29 mouse cellular contexts compared by ENCODE assay signal in genomic region chr9:73059224-73059623, GRCm38 (mm10). TPM values are rescaled to one million over a fixed set of nuclear protein-coding genes. Genes with fewer than 3 reads are reported as not detected.
A peak's percentile ranks its signal among the peaks of the same experiment; 100 is the strongest.
DNase-seq lines count a peak whose midpoint lies in the region; ATAC-seq lines count a peak whose summit lies in the region.
"Had no signal": no experiment of that assay in that cellular context is flagged by ENCODE, and none has a peak within 500 bp of the region (broad histone marks: within the 10 kb centered on the region; RNA-seq: fewer than 3 reads in every experiment).

No protein-coding gene starts in this region.

- H3K36me3 ChIP-seq in midbrain, embryonic 14.5 days (ENCODE audit: control insufficient read depth, insufficient read depth, low read length): no peaks in the 10 kb centered on the region
- H3K36me3 ChIP-seq in kidney, embryonic 15.5 days: no peaks in the 10 kb centered on the region

- no peak overlapping the region for H3K4me2 ChIP-seq in midbrain, embryonic 14.5 days (ENCODE audit: low read length)
- no peak overlapping the region for H3K4me2 ChIP-seq in kidney, embryonic 15.5 days

- no peaks in the 10 kb centered on the region for H3K9me3 ChIP-seq in midbrain, embryonic 14.5 days (ENCODE audit: control insufficient read depth, low read length)
- H3K9me3 ChIP-seq in kidney, embryonic 15.5 days (replicated peaks): no peaks in the 10 kb centered on the region
- H3K9me3 ChIP-seq: G1E had no signal

- no peaks in the 10 kb centered on the region for H3K27me3 ChIP-seq in midbrain, embryonic 14.5 days (ENCODE audit: control insufficient read depth, insufficient read depth, low read length)
- H3K27me3 ChIP-seq in kidney, embryonic 15.5 days: no peaks in the 10 kb centered on the region
- H3K27me3 ChIP-seq: CH12.LX, Patski had no signal

- no peak overlapping the region for H3K4me3 ChIP-seq in midbrain, embryonic 14.5 days (replicated peaks; ENCODE audit: low read depth, low read length)
- H3K4me3 ChIP-seq in kidney, embryonic 15.5 days (replicated peaks): no peak overlapping the region

- no peak overlapping the region for H3K27ac ChIP-seq in midbrain, embryonic 14.5 days (replicated peaks; ENCODE audit: low read depth, low read length)
- H3K27ac ChIP-seq in kidney, embryonic 15.5 days: no peak overlapping the region

- H3K9ac ChIP-seq in midbrain, embryonic 14.5 days (replicated peaks; ENCODE audit: low read length): no peak overlapping the region
- H3K9ac ChIP-seq in kidney, embryonic 15.5 days: no peak overlapping the region

- 86% methylated on average over 4 of the region's 4 CpGs for WGBS in midbrain, embryonic 14.5 days
- 85% methylated on average over 4 of the region's 4 CpGs for WGBS in kidney, embryonic 15.5 days

- no peaks in the 10 kb centered on the region for H3K4me1 ChIP-seq in midbrain, embryonic 14.5 days (ENCODE audit: control insufficient read depth, insufficient read depth, low read length)
- H3K4me1 ChIP-seq in kidney, embryonic 15.5 days: peaks cover 9% of the 10 kb centered on the region

- ATAC-seq in granulocyte monocyte progenitor cell, adult 5-6 weeks (replicated peaks; ENCODE audit: poor library complexity, severe bottlenecking): peak; percentile 64
- peak; percentile 78 for ATAC-seq in megakaryocyte, adult 5-6 weeks (ENCODE audit: poor library complexity, severe bottlenecking)
- peak; percentile 67 for ATAC-seq in megakaryocyte progenitor cell, adult 5-6 weeks (replicated peaks; ENCODE audit: poor library complexity)
- ATAC-seq in midbrain, embryonic 14.5 days (ENCODE audit: low FRiP score, low TSS enrichment): no peak
- ATAC-seq in kidney, embryonic 15.5 days (replicated peaks; ENCODE audit: low FRiP score): no peak
- ATAC-seq: activated CD4-positive, CD25-positive, alpha-beta regulatory T cell, adult 4 months; CD4-positive, CD25-positive, alpha-beta regulatory T cell, adult 4 months; Patski had no signal

- peak; percentile 47 for DNase-seq in 416B (ENCODE audit: low read depth)
- no peak for DNase-seq in midbrain, embryonic 14.5 days
- DNase-seq in layer of hippocampus, postnatal 25 days (ENCODE audit: extremely low spot score in 1 of 2, low spot score in 1 of 2): no peak
- DNase-seq in cerebellum, postnatal 4 days (ENCODE audit: low spot score in 2 of 2): no peak
- DNase-seq: adrenal gland, adult 2 months; adrenal gland, adult 8-10 months; adrenal gland, postnatal 10 days; adrenal gland, postnatal 14 days; adrenal gland, postnatal 25 days; adrenal gland, postnatal 36 days; B cell, adult 2 months; cerebellum, adult 11 months; cerebellum, adult 11-12 months; cerebellum, adult 18-20 months had no signal

RNA-seq across cellular contexts. Expression of gene Rab27a, which starts 14.6 kb away (rescaled TPM):
- total RNA-seq in granulocyte monocyte progenitor cell, adult 5-6 weeks (2014; fragmentation: Nextera tagmentation): 92.8 and 93.0 TPM in 2 replicates
- total RNA-seq in granulocyte monocyte progenitor cell, adult 5-6 weeks (2017): 171 and 187 TPM in 2 replicates
- 55.5 and 58.9 TPM in 2 replicates for total RNA-seq in megakaryocyte, adult 5-6 weeks (2015)
- 154 and 155 TPM in 2 replicates for total RNA-seq in megakaryocyte, adult 5-6 weeks (2017)
- 63.5 and 65.1 TPM in 2 replicates for total RNA-seq in megakaryocyte progenitor cell, adult 5-6 weeks (2015)
- total RNA-seq in megakaryocyte progenitor cell, adult 5-6 weeks (2017): 161 and 179 TPM in 2 replicates
- 0.74 and 1.0 TPM in 2 replicates for polyA plus RNA-seq in midbrain, embryonic 14.5 days (2014; fragmentation: Nextera tagmentation; extraction: Ambion mirVana)
- 10 to 100 TPM; 11.4 to 11.9 TPM for total RNA-seq in layer of hippocampus, postnatal 25 days (2021)
- 5.2 and 7.1 TPM in 2 replicates for polyA plus RNA-seq in kidney, embryonic 15.5 days (2015; fragmentation: Nextera tagmentation; extraction: Ambion mirVana)

RNA-seq across cellular contexts. Expression of gene Pigb, which starts 19.0 kb away (rescaled TPM):
- 32.5 and 38.2 TPM in 2 replicates for total RNA-seq in granulocyte monocyte progenitor cell, adult 5-6 weeks (2014; fragmentation: Nextera tagmentation)
- total RNA-seq in granulocyte monocyte progenitor cell, adult 5-6 weeks (2017): 7.3 and 9.1 TPM in 2 replicates
- total RNA-seq in megakaryocyte, adult 5-6 weeks (2015): 24.1 and 25.4 TPM in 2 replicates
- 5.1 TPM in 2 replicates for total RNA-seq in megakaryocyte, adult 5-6 weeks (2017)
- total RNA-seq in megakaryocyte progenitor cell, adult 5-6 weeks (2015): 35.3 and 47.1 TPM in 2 replicates
- total RNA-seq in megakaryocyte progenitor cell, adult 5-6 weeks (2017): 7.4 and 7.8 TPM in 2 replicates
- polyA plus RNA-seq in midbrain, embryonic 14.5 days (2014; fragmentation: Nextera tagmentation; extraction: Ambion mirVana): 13.6 and 16.8 TPM in 2 replicates
- 10 to 100 TPM; 13.7 to 18.1 TPM for total RNA-seq in layer of hippocampus, postnatal 25 days (2021)
- 16.2 and 16.3 TPM in 2 replicates for polyA plus RNA-seq in kidney, embryonic 15.5 days (2015; fragmentation: Nextera tagmentation; extraction: Ambion mirVana)

RNA-seq across cellular contexts. Expression of gene Khdc3, which starts 42.4 kb away (rescaled TPM):
- 1.6 and 7.0 TPM in 2 replicates for total RNA-seq in granulocyte monocyte progenitor cell, adult 5-6 weeks (2014; fragmentation: Nextera tagmentation)
- 1.8 TPM in 1 of 2 replicates, not detected in the other for total RNA-seq in granulocyte monocyte progenitor cell, adult 5-6 weeks (2017)
- total RNA-seq in megakaryocyte, adult 5-6 weeks (2015): 0.45 and 1.1 TPM in 2 replicates
- 2.4 TPM in 1 of 2 replicates, not detected in the other for total RNA-seq in megakaryocyte, adult 5-6 weeks (2017)
- 0.44 and 0.78 TPM in 2 replicates for total RNA-seq in megakaryocyte progenitor cell, adult 5-6 weeks (2015)
- 0.20 and 0.92 TPM in 2 replicates for total RNA-seq in megakaryocyte progenitor cell, adult 5-6 weeks (2017)
- 0.23 and 0.24 TPM in 2 replicates for polyA plus RNA-seq in midbrain, embryonic 14.5 days (2014; fragmentation: Nextera tagmentation; extraction: Ambion mirVana)
- total RNA-seq in layer of hippocampus, postnatal 25 days (2021): 1 to 10 TPM; 3.9 to 4.6 TPM
- 0.13 TPM in 1 of 2 replicates, not detected in the other for polyA plus RNA-seq in kidney, embryonic 15.5 days (2015; fragmentation: Nextera tagmentation; extraction: Ambion mirVana)
- total RNA-seq: MEL had no signal
- polyA plus RNA-seq: brain, embryonic 14.5 days; C2C12; Patski had no signal

RNA-seq across cellular contexts. Expression of gene Gm20509, which starts 43.0 kb away (rescaled TPM):
- total RNA-seq in granulocyte monocyte progenitor cell, adult 5-6 weeks (2014; fragmentation: Nextera tagmentation): not detected in 2 replicates
- not detected in 2 replicates for total RNA-seq in granulocyte monocyte progenitor cell, adult 5-6 weeks (2017)
- not detected in 2 replicates for total RNA-seq in megakaryocyte, adult 5-6 weeks (2015)
- total RNA-seq in megakaryocyte, adult 5-6 weeks (2017): not detected in 2 replicates
- total RNA-seq in megakaryocyte progenitor cell, adult 5-6 weeks (2015): not detected in 2 replicates
- total RNA-seq in megakaryocyte progenitor cell, adult 5-6 weeks (2017): 0.37 TPM in 1 of 2 replicates, not detected in the other
- polyA plus RNA-seq in midbrain, embryonic 14.5 days (2014; fragmentation: Nextera tagmentation; extraction: Ambion mirVana): not detected in 2 replicates
- total RNA-seq in layer of hippocampus, postnatal 25 days (2021): 1 to 10 TPM in 1 of 2 experiments, under 1 TPM in 1; 0.42 to 1.1 TPM
- polyA plus RNA-seq in kidney, embryonic 15.5 days (2015; fragmentation: Nextera tagmentation; extraction: Ambion mirVana): not detected in 2 replicates
- total RNA-seq: adrenal gland, adult 18-20 months; adrenal gland, postnatal 10 days; adrenal gland, postnatal 14 days; adrenal gland, postnatal 4 days; CH12.LX; ES-E14; G1E; MEL had no signal
- polyA plus RNA-seq: activated CD4-positive, CD25-positive, alpha-beta regulatory T cell, adult 4 months; adrenal gland, adult 2 months; C2C12; CD4-positive, CD25-positive, alpha-beta regulatory T cell, adult 4 months; G1E; Patski had no signal

RNA-seq across cellular contexts. Expression of gene Rsl24d1, which starts 54.0 kb away (rescaled TPM):
- total RNA-seq in granulocyte monocyte progenitor cell, adult 5-6 weeks (2014; fragmentation: Nextera tagmentation): 87.9 and 106 TPM in 2 replicates
- total RNA-seq in granulocyte monocyte progenitor cell, adult 5-6 weeks (2017): 172 and 197 TPM in 2 replicates
- 60.7 and 64.7 TPM in 2 replicates for total RNA-seq in megakaryocyte, adult 5-6 weeks (2015)
- 110 and 114 TPM in 2 replicates for total RNA-seq in megakaryocyte, adult 5-6 weeks (2017)
- 137 and 140 TPM in 2 replicates for total RNA-seq in megakaryocyte progenitor cell, adult 5-6 weeks (2015)
- 232 and 254 TPM in 2 replicates for total RNA-seq in megakaryocyte progenitor cell, adult 5-6 weeks (2017)
- 121 and 122 TPM in 2 replicates for polyA plus RNA-seq in midbrain, embryonic 14.5 days (2014; fragmentation: Nextera tagmentation; extraction: Ambion mirVana)
- 10 to 100 TPM; 61.9 to 64.8 TPM for total RNA-seq in layer of hippocampus, postnatal 25 days (2021)
- polyA plus RNA-seq in kidney, embryonic 15.5 days (2015; fragmentation: Nextera tagmentation; extraction: Ambion mirVana): 119 and 126 TPM in 2 replicates

Comparison
In these comparisons a context has a peak if more than half of its experiments do, and no peak if none do; other contexts are left out.
1. ATAC-seq: peak in granulocyte monocyte progenitor cell, adult 5-6 weeks (single experiment), megakaryocyte, adult 5-6 weeks (single experiment) and megakaryocyte progenitor cell, adult 5-6 weeks (single experiment); none in midbrain, embryonic 14.5 days (single experiment) and kidney, embryonic 15.5 days (single experiment).
2. RNA of gene Rab27a, which starts 14.6 kb away (total RNA-seq): 63.5 to 179 TPM in megakaryocyte progenitor cell, adult 5-6 weeks, 92.8 to 187 TPM in granulocyte monocyte progenitor cell, adult 5-6 weeks and 55.5 to 155 TPM in megakaryocyte, adult 5-6 weeks; 11.4 to 11.9 TPM in layer of hippocampus, postnatal 25 days; every median in the first group is over 4 times any median in the second.